Mouse (Mus musculus) liver, postnatal 0 days (tissue): ENCODE data around the gene Ccdc171.

Experiments
- CTCF ChIP-seq: sonication (generic); IDR thresholded peaks from 2 replicates; pipeline ENCODE4 v1.5.1; 2016; ENCODE audit warnings: antibody characterized with exemption, low read depth
- EP300 ChIP-seq: IDR thresholded peaks from 2 replicates; pipeline ENCODE4 v1.6.1; 2016; ENCODE audit warnings: antibody characterized with exemption, low read depth, mild to moderate bottlenecking

- no peak for TF ChIP-seq CTCF
- no peak for TF ChIP-seq EP300
Observed at GRCm38 (mm10) chr4:83739891-83740277, 214.5 kb downstream of the Ccdc171 start.
